Mouse (Mus musculus) CH12.LX (cell line): Measurements from ENCODE around the gene Slc12a5.

Source experiments
- CHD2 ChIP-seq: IDR thresholded peaks from 2 replicates; pipeline ENCODE4 v1.6.1; 2011; ENCODE audit warnings: low read length, improper control_type of control experiment
- CTCF ChIP-seq, 2 experiments: IDR thresholded peaks in 1 of 2; conservative IDR thresholded peaks in 1 of 2; 2 replicates each; pipeline ENCODE4 v1.5.1; 2011 to 2012; ENCODE audit warnings: low read depth in 2 of 2, low read length in 2 of 2, improper control_type of control experiment in 1 of 2, inconsistent platforms in 1 of 2, mild to moderate bottlenecking in 1 of 2, moderate library complexity in 1 of 2
- E2F4 ChIP-seq: IDR thresholded peaks from 2 replicates; pipeline ENCODE4 v1.6.1; 2011; ENCODE audit warnings: low read depth, low read length, improper control_type of control experiment; ENCODE audit not compliant: insufficient replicate concordance
- JUND ChIP-seq: conservative IDR thresholded peaks from 2 replicates; pipeline ENCODE4 v1.6.1; 2011; ENCODE audit warnings: low read depth, low read length, improper control_type of control experiment
- POLR2A ChIP-seq: IDR thresholded peaks from 2 replicates; pipeline ENCODE4 v1.6.1; 2011; ENCODE audit warnings: low read depth, mild to moderate bottlenecking, improper control_type of control experiment, low read length
- RCOR1 ChIP-seq: conservative IDR thresholded peaks from 2 replicates; pipeline ENCODE4 v1.6.1; 2012; ENCODE audit warnings: low read depth, mild to moderate bottlenecking, inconsistent platforms, low read length, improper control_type of control experiment
- ZC3H11A ChIP-seq: IDR thresholded peaks from 2 replicates; pipeline ENCODE4 v1.6.1; 2012; ENCODE audit warnings: low read depth, mild to moderate bottlenecking, inconsistent platforms, low read length, improper control_type of control experiment

DNA sequence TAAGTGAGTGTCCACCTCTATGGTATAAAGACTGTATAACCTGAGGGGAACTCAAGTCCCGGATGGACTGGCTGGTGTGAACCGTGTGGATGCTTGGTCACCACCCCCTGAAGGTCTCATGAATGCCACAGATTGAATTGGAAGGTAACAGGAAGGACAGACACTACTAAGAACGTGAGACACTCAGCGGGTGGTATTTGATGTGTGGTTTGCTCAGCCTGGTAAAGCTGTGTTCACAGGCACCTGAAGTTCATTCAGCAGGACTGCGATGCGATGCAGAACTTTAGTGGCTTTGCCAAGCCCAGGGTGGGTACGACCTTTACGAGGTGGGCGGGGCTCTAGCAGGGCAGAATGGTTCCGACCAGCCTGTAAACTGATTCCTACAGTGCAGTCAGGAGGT is 43.2 kb upstream of the Slc12a5 start:
- TF ChIP-seq JUND = no peak
- TF ChIP-seq CTCF (conservative IDR thresholded peaks at IDR 0.05 in 1 of 2, IDR thresholded peaks at IDR 0.05 in 1 of 2; ENCODE audit: low read depth in 2 of 2, low read length in 2 of 2) = no peak
- no peak for TF ChIP-seq RCOR1
- TF ChIP-seq POLR2A = no peak
- TF ChIP-seq ZC3H11A = no peak
- TF ChIP-seq CHD2 = no peak
- TF ChIP-seq E2F4 = no peak
